Mouse (Mus musculus): ENCODE data around the gene Il1rapl2. TPM values are rescaled to one million over a fixed set of nuclear protein-coding genes. Genes with fewer than 3 reads are reported as not detected.

The Il1rapl2 gene
- polyA plus RNA-seq, 1 experiment from 2014 or later, result 0.26 TPM

DNA sequence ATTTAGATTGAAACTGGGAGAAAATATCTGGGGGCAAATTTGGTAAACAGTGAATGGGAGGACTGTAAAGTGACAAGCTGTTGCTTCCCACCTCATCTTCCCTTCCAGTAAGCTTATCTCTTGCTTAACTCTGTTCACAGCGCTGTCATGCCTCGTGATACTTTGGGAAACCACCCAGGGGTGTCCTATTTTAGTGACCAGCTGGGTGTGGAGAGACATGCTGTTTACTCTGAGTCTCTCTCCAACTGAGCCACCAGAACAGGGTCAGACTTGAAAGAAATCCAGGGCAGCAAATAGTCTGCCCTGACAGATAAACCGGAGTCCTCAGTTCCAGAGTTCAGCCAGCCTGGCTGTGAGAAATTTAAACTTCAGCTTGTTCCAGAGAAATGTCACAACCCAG lies 867.5 kb downstream of the Il1rapl2 start:
- WGBS (ENCODE audit: insufficient replicate concordance), result 41% methylated on average over 3 of the region's 3 CpGs
- ATAC-seq (replicated peaks; ENCODE audit: insufficient number of reproducible peaks, low FRiP score, low TSS enrichment), result no peak
- Histone ChIP-seq H3K27me3 (ENCODE audit: control insufficient read depth, insufficient read depth, low read length) (no peaks in the 10 kb centered on the region), H3K27ac (ENCODE audit: low read depth, low read length) (no peak overlapping the region), H3K4me2 (no peak overlapping the region), H3K4me1 (ENCODE audit: control insufficient read depth, insufficient read depth, low read length) (no peaks in the 10 kb centered on the region), H3K4me3 (ENCODE audit: low read depth, low read length) (no peak overlapping the region), H3K9me3 (replicated peaks; ENCODE audit: control insufficient read depth, low read length) (no peaks in the 10 kb centered on the region), H3K36me3 (ENCODE audit: control insufficient read depth, insufficient read depth, low read length) (no peaks in the 10 kb centered on the region), H3K9ac (ENCODE audit: low read depth, low read length) (no peak overlapping the region)

DNA sequence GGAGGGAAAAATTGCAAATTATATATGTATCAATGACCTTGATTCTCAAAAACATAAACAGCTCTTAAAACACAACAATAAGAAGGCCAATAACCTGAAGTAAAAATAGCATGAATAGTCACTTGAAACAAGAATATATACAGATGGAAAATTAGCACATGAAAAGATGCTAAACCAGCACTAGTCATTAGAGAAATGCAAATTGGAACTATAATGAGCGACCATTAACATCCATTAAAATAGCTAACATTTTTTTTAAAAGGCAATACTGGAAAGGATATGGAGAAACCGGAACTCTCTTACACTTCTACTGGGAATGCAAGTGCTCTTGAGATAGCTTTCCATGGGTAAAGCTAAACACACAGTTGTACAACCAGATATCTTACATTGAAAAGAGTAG lies 879.4 kb downstream of the Il1rapl2 start:
- no peak overlapping the region for H3K9ac ChIP-seq (ENCODE audit: low read depth, low read length)
- H3K27ac ChIP-seq (ENCODE audit: low read depth, low read length), result no peak overlapping the region
- H3K9me3 ChIP-seq (replicated peaks; ENCODE audit: control insufficient read depth, low read length), result no peaks in the 10 kb centered on the region
- no peak for ATAC-seq (replicated peaks; ENCODE audit: insufficient number of reproducible peaks, low FRiP score, low TSS enrichment)
- H3K4me3 ChIP-seq (ENCODE audit: low read depth, low read length), result no peak overlapping the region
- H3K27me3 ChIP-seq (ENCODE audit: control insufficient read depth, insufficient read depth, low read length), result no peaks in the 10 kb centered on the region
- no peak overlapping the region for H3K4me2 ChIP-seq
- 64% methylated on average over 2 of the region's 2 CpGs for WGBS (ENCODE audit: insufficient replicate concordance)
- no peaks in the 10 kb centered on the region for H3K4me1 ChIP-seq (ENCODE audit: control insufficient read depth, insufficient read depth, low read length)
- no peaks in the 10 kb centered on the region for H3K36me3 ChIP-seq (ENCODE audit: control insufficient read depth, insufficient read depth, low read length)

GRCm38 (mm10) chrX:138478488-138478887 lies 908.1 kb downstream of the Il1rapl2 start:
- no peak overlapping the region for H3K4me2 ChIP-seq
- H3K4me3 ChIP-seq (ENCODE audit: low read depth, low read length), result no peak overlapping the region
- WGBS (ENCODE audit: insufficient replicate concordance), result 77% methylated on average over 3 of the region's 3 CpGs
- no peak for ATAC-seq (replicated peaks; ENCODE audit: insufficient number of reproducible peaks, low FRiP score, low TSS enrichment)
- no peak overlapping the region for H3K9ac ChIP-seq (ENCODE audit: low read depth, low read length)
- H3K4me1 ChIP-seq (ENCODE audit: control insufficient read depth, insufficient read depth, low read length), result no peaks in the 10 kb centered on the region
- H3K27me3 ChIP-seq (ENCODE audit: control insufficient read depth, insufficient read depth, low read length), result no peaks in the 10 kb centered on the region
- H3K36me3 ChIP-seq (ENCODE audit: control insufficient read depth, insufficient read depth, low read length), result no peaks in the 10 kb centered on the region
- no peak overlapping the region for H3K27ac ChIP-seq (ENCODE audit: low read depth, low read length)
- H3K9me3 ChIP-seq (replicated peaks; ENCODE audit: control insufficient read depth, low read length), result no peaks in the 10 kb centered on the region

GRCm38 (mm10) chrX:138500510-138500909 lies 930.1 kb downstream of the Il1rapl2 start:
- H3K4me1 ChIP-seq (ENCODE audit: control insufficient read depth, insufficient read depth, low read length), result no peaks in the 10 kb centered on the region
- WGBS (ENCODE audit: insufficient replicate concordance), result 82% methylated on average over 1 of the region's 1 CpGs
- H3K27ac ChIP-seq (ENCODE audit: low read depth, low read length), result no peak overlapping the region
- ATAC-seq (replicated peaks; ENCODE audit: insufficient number of reproducible peaks, low FRiP score, low TSS enrichment), result no peak
- H3K36me3 ChIP-seq (ENCODE audit: control insufficient read depth, insufficient read depth, low read length), result no peaks in the 10 kb centered on the region
- H3K4me2 ChIP-seq, result no peak overlapping the region
- H3K27me3 ChIP-seq (ENCODE audit: control insufficient read depth, insufficient read depth, low read length), result no peaks in the 10 kb centered on the region
- no peak overlapping the region for H3K9ac ChIP-seq (ENCODE audit: low read depth, low read length)
- no peak overlapping the region for H3K4me3 ChIP-seq (ENCODE audit: low read depth, low read length)
- no peaks in the 10 kb centered on the region for H3K9me3 ChIP-seq (replicated peaks; ENCODE audit: control insufficient read depth, low read length)

GRCm38 (mm10) chrX:138505049-138505448 lies 934.6 kb downstream of the Il1rapl2 start:
- no peaks in the 10 kb centered on the region for H3K36me3 ChIP-seq (ENCODE audit: control insufficient read depth, insufficient read depth, low read length)

GRCm38 (mm10) chrX:138620106-138620505 lies 1049.7 kb downstream of the Il1rapl2 start:
- Histone ChIP-seq H3K27me3 (ENCODE audit: control insufficient read depth, insufficient read depth, low read length) (no peaks in the 10 kb centered on the region), H3K9me3 (replicated peaks; ENCODE audit: control insufficient read depth, low read length) (no peaks in the 10 kb centered on the region), H3K9ac (ENCODE audit: low read depth, low read length) (no peak overlapping the region), H3K4me2 (no peak overlapping the region), H3K27ac (ENCODE audit: low read depth, low read length) (no peak overlapping the region), H3K4me3 (ENCODE audit: low read depth, low read length) (no peak overlapping the region), H3K4me1 (ENCODE audit: control insufficient read depth, insufficient read depth, low read length) (no peaks in the 10 kb centered on the region), H3K36me3 (ENCODE audit: control insufficient read depth, insufficient read depth, low read length) (no peaks in the 10 kb centered on the region)
- no peak for ATAC-seq (replicated peaks; ENCODE audit: insufficient number of reproducible peaks, low FRiP score, low TSS enrichment)
- WGBS (ENCODE audit: insufficient replicate concordance), result 66% methylated on average over 3 of the region's 3 CpGs

More at GRCm38 (mm10) chrX:138505049-138505448, 934.6 kb downstream of the Il1rapl2 start:
- 70% methylated on average over 3 of the region's 3 CpGs for WGBS (ENCODE audit: insufficient replicate concordance)
- Histone ChIP-seq H3K4me3 (ENCODE audit: low read depth, low read length) (no peak overlapping the region), H3K9me3 (replicated peaks; ENCODE audit: control insufficient read depth, low read length) (no peaks in the 10 kb centered on the region), H3K27me3 (ENCODE audit: control insufficient read depth, insufficient read depth, low read length) (no peaks in the 10 kb centered on the region), H3K4me2 (no peak overlapping the region), H3K27ac (ENCODE audit: low read depth, low read length) (no peak overlapping the region), H3K9ac (ENCODE audit: low read depth, low read length) (no peak overlapping the region), H3K4me1 (ENCODE audit: control insufficient read depth, insufficient read depth, low read length) (no peaks in the 10 kb centered on the region)
- no peak for ATAC-seq (replicated peaks; ENCODE audit: insufficient number of reproducible peaks, low FRiP score, low TSS enrichment)

DNA sequence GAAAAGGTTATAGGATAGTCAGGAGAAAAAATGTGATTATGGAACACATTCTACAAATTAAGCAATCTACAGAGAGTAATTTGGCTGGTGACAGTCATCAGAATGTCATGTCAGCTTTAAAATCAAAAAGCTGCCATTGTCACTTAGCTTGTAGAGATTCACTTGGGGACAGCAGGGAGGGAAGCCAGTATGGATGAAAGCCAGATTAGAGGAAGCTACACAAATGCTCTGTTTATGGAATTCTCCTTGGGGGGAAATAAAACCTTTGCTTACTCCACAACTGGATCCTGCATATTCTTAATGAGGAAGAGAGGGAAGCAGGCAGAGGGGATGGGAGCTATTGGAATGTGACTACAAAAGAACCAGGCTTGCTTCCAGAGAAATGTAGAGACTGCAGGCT lies 1054.9 kb downstream of the Il1rapl2 start:
- Histone ChIP-seq H3K4me1 (ENCODE audit: control insufficient read depth, insufficient read depth, low read length) (no peaks in the 10 kb centered on the region), H3K4me2 (no peak overlapping the region), H3K36me3 (ENCODE audit: control insufficient read depth, insufficient read depth, low read length) (no peaks in the 10 kb centered on the region), H3K9ac (ENCODE audit: low read depth, low read length) (no peak overlapping the region), H3K27ac (ENCODE audit: low read depth, low read length) (no peak overlapping the region), H3K4me3 (ENCODE audit: low read depth, low read length) (no peak overlapping the region), H3K9me3 (replicated peaks; ENCODE audit: control insufficient read depth, low read length) (no peaks in the 10 kb centered on the region), H3K27me3 (ENCODE audit: control insufficient read depth, insufficient read depth, low read length) (no peaks in the 10 kb centered on the region)
- ATAC-seq (replicated peaks; ENCODE audit: insufficient number of reproducible peaks, low FRiP score, low TSS enrichment), result no peak

DNA sequence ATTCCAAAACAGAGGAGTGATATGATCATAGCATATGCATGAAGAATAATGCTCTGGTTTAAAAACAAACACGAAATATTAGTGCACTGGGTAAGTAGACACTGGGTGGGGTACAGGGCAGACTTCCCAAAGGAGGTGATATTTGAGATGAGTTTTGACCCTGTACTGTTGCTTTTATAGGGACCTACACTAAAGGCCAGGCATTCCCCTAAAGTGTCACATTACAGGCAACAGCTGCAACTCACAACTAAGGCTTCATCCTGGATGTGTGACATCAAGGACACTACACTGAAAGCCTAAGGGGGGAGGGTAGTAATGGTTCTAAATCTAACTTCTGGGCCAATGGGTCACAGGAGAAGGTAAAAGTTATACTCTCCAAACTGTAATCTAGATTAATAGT lies 1152.0 kb downstream of the Il1rapl2 start:
- Histone ChIP-seq H3K27me3 (ENCODE audit: control insufficient read depth, insufficient read depth, low read length) (no peaks in the 10 kb centered on the region), H3K4me2 (no peak overlapping the region), H3K36me3 (ENCODE audit: control insufficient read depth, insufficient read depth, low read length) (no peaks in the 10 kb centered on the region), H3K4me1 (ENCODE audit: control insufficient read depth, insufficient read depth, low read length) (no peaks in the 10 kb centered on the region), H3K9ac (ENCODE audit: low read depth, low read length) (no peak overlapping the region), H3K27ac (ENCODE audit: low read depth, low read length) (no peak overlapping the region), H3K9me3 (replicated peaks; ENCODE audit: control insufficient read depth, low read length) (no peaks in the 10 kb centered on the region), H3K4me3 (ENCODE audit: low read depth, low read length) (no peak overlapping the region)
- 43% methylated on average over 1 of the region's 1 CpGs for WGBS (ENCODE audit: insufficient replicate concordance)
- ATAC-seq (replicated peaks; ENCODE audit: insufficient number of reproducible peaks, low FRiP score, low TSS enrichment), result no peak

DNA sequence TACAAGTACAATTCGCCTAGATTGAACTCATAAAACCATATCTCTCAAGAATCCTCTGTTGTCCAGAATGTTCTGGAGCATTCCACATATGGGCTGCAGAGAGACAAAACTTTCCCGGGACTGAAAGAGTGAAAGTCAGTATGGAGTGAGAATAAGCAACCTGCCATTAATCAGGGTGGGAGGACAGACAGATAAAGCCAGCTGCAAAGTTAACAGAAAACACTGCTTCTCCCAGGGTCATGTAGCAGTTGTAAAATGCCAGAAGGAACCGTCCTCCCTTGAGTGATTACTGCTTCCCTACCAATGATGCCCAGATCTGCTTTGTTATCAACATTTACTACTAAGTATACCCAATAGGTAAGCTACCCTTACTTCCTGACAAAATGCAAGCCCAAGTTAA lies 1230.5 kb downstream of the Il1rapl2 start:
- Histone ChIP-seq H3K9me3 (replicated peaks; ENCODE audit: control insufficient read depth, low read length) (no peaks in the 10 kb centered on the region), H3K4me1 (ENCODE audit: control insufficient read depth, insufficient read depth, low read length) (no peaks in the 10 kb centered on the region), H3K36me3 (ENCODE audit: control insufficient read depth, insufficient read depth, low read length) (no peaks in the 10 kb centered on the region), H3K27me3 (ENCODE audit: control insufficient read depth, insufficient read depth, low read length) (no peaks in the 10 kb centered on the region), H3K9ac (ENCODE audit: low read depth, low read length) (no peak overlapping the region), H3K4me3 (ENCODE audit: low read depth, low read length) (no peak overlapping the region), H3K27ac (ENCODE audit: low read depth, low read length) (no peak overlapping the region), H3K4me2 (no peak overlapping the region)
- ATAC-seq (replicated peaks; ENCODE audit: insufficient number of reproducible peaks, low FRiP score, low TSS enrichment), result no peak
- 34% methylated on average over 3 of the region's 3 CpGs for WGBS (ENCODE audit: insufficient replicate concordance)
